Mouse (Mus musculus) thymus, adult 2 months (tissue): ENCODE measurements around the gene Wdr92. TPM values are rescaled to one million over a fixed set of nuclear protein-coding genes. Genes with fewer than 3 reads are reported as not detected.

Experiments
- DNase-seq: peaks from one replicate; pipeline ENCODE4 v3.0.0; 2021
- H3K27ac ChIP-seq: fragments of 200-500 bp; 2 replicates; pipeline ENCODE4 v1.5.1; 2012; ENCODE audit warnings: low read length, control low read depth; ENCODE audit not compliant: control insufficient read depth, insufficient read depth
- H3K27me3 ChIP-seq: fragments of 200-500 bp; 2 replicates; pipeline ENCODE4 v1.6.1; 2012; ENCODE audit warnings: mild to moderate bottlenecking, low read length, moderate library complexity, mixed read lengths; ENCODE audit not compliant: control insufficient read depth, insufficient read depth
- H3K36me3 ChIP-seq: fragments of 200-500 bp; 2 replicates; pipeline ENCODE4 v1.6.1; 2012; ENCODE audit warnings: mild to moderate bottlenecking, low read length, moderate library complexity; ENCODE audit not compliant: control insufficient read depth, insufficient read depth
- H3K4me1 ChIP-seq: fragments of 200-500 bp; replicated peaks from 2 replicates; pipeline ENCODE4 v1.6.1; 2012; ENCODE audit warnings: low read length; ENCODE audit not compliant: control insufficient read depth, insufficient read depth
- H3K4me3 ChIP-seq: fragments of 200-500 bp; 2 replicates; pipeline ENCODE4 v1.5.1; 2012; ENCODE audit warnings: mild to moderate bottlenecking, low read length, control low read depth, moderate library complexity; ENCODE audit not compliant: control insufficient read depth, insufficient read depth
- CTCF ChIP-seq: fragments of 200-500 bp; IDR thresholded peaks from 2 replicates; pipeline ENCODE4 v1.5.1; 2012; ENCODE audit warnings: mild to moderate bottlenecking, control low read depth, low read length, moderate library complexity, borderline replicate concordance; ENCODE audit not compliant: control insufficient read depth, poor library complexity, insufficient read depth; ENCODE audit errors: extremely low read depth
- POLR2A ChIP-seq: fragments of 200-500 bp; IDR thresholded peaks from 2 replicates; pipeline ENCODE4 v1.6.1; 2012; ENCODE audit warnings: mild to moderate bottlenecking, low read length, control low read depth, moderate library complexity; ENCODE audit not compliant: control insufficient read depth, poor library complexity, insufficient read depth; ENCODE audit errors: extremely low read depth
- whole genome bisulfite sequencing: fragments of 180-500 bp; shearing (Covaris S2); methylation state at CpG from one replicate; pipeline ENCODE4 v1.1.7; 2018; 5-methylcytosine and 5-hydroxymethylcytosine counted together
- polyA plus RNA-seq: library from polyadenylated mRNA; depleted of rRNA; stranded (reverse); fragments of >200 nt; gene quantifications from 2 replicates; pipeline ENCODE4 v1.2.3, GENCODE M21; 2012; rRNA removed

Gene Wdr92
- polyA plus RNA-seq, 1 experiment, result 15.5 TPM

DNA sequence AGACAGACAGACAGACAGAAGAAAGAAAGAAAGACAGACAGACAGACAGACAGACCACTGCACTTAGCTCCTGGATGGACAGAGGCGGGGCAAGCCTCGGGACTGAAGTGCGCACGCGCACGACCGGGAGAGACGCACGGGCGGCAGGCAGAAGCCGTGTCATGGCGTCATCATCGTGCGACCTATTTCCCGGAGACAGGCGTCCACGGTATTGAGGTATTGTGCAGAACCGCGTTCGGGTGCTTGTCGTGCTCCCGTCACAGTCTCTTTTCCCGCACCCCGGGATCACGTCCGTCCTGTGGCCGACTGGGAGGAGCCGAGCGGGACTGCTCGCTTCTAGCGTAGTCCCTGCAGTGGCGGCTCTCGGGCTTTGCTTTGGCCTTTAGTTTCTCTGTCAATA is 75.5 kb downstream of the Wdr92 start, which contains the start of gene C1d:
C1d (plus strand) TSS at position 137 of the 400 bp plus-strand sequence.
- Histone ChIP-seq H3K4me3 (peak within 1 kb of the TSS; percentile 100), H3K4me1 (peaks cover 7% of the 10 kb centered on the region), H3K27me3 (no peaks in the 10 kb centered on the region), H3K27ac (peak within 1 kb of the TSS; percentile 93), H3K36me3 (no peaks in the 10 kb centered on the region)
- peak; percentile 92 for DNase-seq
- TF ChIP-seq POLR2A, result peak; percentile 71; the same call in 1 of the 2 replicates
- no peak for TF ChIP-seq CTCF
- 1% methylated on average over 33 of the region's 33 CpGs for WGBS

DNA sequence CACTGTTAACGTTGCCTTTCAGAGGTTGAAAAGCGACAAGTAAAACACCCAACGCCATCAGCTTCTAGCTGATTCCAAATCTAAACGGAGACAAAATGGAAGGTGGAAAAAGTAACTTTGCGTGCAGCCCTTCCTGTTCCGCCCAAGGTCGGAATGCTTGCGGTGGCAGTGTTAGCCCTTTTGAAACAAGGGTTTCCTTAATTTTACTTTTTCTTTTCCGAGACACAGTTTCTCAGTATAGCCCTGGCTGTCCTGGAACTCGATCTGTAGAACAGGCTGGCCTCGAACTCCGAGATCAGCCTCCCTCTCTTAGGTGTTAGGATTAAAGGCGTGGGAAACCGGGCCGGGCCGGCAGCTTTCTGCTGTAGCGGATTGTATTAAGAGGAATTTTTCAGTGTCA is 76.0 kb downstream of the Wdr92 start:
- H3K27ac ChIP-seq, result peak overlapping the region; percentile 93
- peaks cover 7% of the 10 kb centered on the region for H3K4me1 ChIP-seq
- DNase-seq, result peak; percentile 25
- no peak for TF ChIP-seq POLR2A
- no peak for TF ChIP-seq CTCF
- no peaks in the 10 kb centered on the region for H3K27me3 ChIP-seq
- under 1% methylated on average over 17 of the region's 17 CpGs for WGBS
- peak overlapping the region; percentile 100 for H3K4me3 ChIP-seq
- no peaks in the 10 kb centered on the region for H3K36me3 ChIP-seq

- TF ChIP-seq CTCF, result no peak
- TF ChIP-seq POLR2A, result no peak
- 97% methylated on average over 4 of the region's 4 CpGs for WGBS
- Histone ChIP-seq H3K27me3 (no peaks in the 10 kb centered on the region), H3K36me3 (peaks cover 22% of the 10 kb centered on the region), H3K4me1 (no peaks in the 10 kb centered on the region), H3K4me3 (no peak overlapping the region), H3K27ac (no peak overlapping the region)
- DNase-seq, result no peak
These were observed 85.3 kb downstream of the Wdr92 start for GRCm38 (mm10) chr11:17267176-17267575.

GRCm38 (mm10) chr11:17268801-17269200 is 86.9 kb downstream of the Wdr92 start:
- H3K36me3 ChIP-seq, result peaks cover 20% of the 10 kb centered on the region
- H3K4me1 ChIP-seq, result no peaks in the 10 kb centered on the region
- H3K27ac ChIP-seq, result no peak overlapping the region
- H3K4me3 ChIP-seq, result no peak overlapping the region
- H3K27me3 ChIP-seq, result no peaks in the 10 kb centered on the region
- no peak for TF ChIP-seq POLR2A
- DNase-seq, result no peak
- WGBS, result 98% methylated on average over 1 of the region's 1 CpGs

GRCm38 (mm10) chr11:17279959-17280358 is 98.1 kb downstream of the Wdr92 start:
- no peaks in the 10 kb centered on the region for H3K36me3 ChIP-seq
- no peak overlapping the region for H3K4me3 ChIP-seq
- H3K4me1 ChIP-seq, result no peaks in the 10 kb centered on the region
- TF ChIP-seq POLR2A, result no peak
- TF ChIP-seq CTCF, result no peak
- no peak overlapping the region for H3K27ac ChIP-seq
- no peaks in the 10 kb centered on the region for H3K27me3 ChIP-seq
- WGBS, result 16% methylated on average over 9 of the region's 9 CpGs
- DNase-seq, result peak; percentile 26

Other genes with a start within 250 kb of the Wdr92 start
- 2.3 and 4.1 TPM in 2 replicates for gene Fbxo48, start 230.7 kb upstream of the Wdr92 start, polyA plus RNA-seq
- 3.3 and 4.4 TPM in 2 replicates for gene Cnrip1, start 130.5 kb upstream of the Wdr92 start, polyA plus RNA-seq
- 2.2 and 2.9 TPM in 2 replicates for gene Plek, start 129.7 kb upstream of the Wdr92 start, polyA plus RNA-seq
- 42.5 and 77.9 TPM in 2 replicates for gene Ppp3r1, start 22.8 kb upstream of the Wdr92 start, polyA plus RNA-seq
- gene Pno1, start 29.5 kb downstream of the Wdr92 start, polyA plus RNA-seq, result 3.7 and 4.4 TPM in 2 replicates
- gene C1d, start 75.5 kb downstream of the Wdr92 start, polyA plus RNA-seq, result 17.4 and 17.8 TPM in 2 replicates